Mouse (Mus musculus): Measurements from ENCODE around the gene Tifa. TPM values are rescaled to one million over a fixed set of nuclear protein-coding genes. Genes with fewer than 3 reads are reported as not detected.

The Tifa gene
- polyA plus RNA-seq, 1 experiment from 2014 or later = 27.4 TPM

GRCm38 (mm10) chr3:127864242-127864641, 74.6 kb downstream of the Tifa start:
- no peak overlapping the region for H3K9ac ChIP-seq (ENCODE audit: low read depth, low read length)
- no peak overlapping the region for H3K27ac ChIP-seq (ENCODE audit: low read length)
- peaks cover 4% of the 10 kb centered on the region; the same call in 1 of the 2 replicates for H3K4me1 ChIP-seq (ENCODE audit: control insufficient read depth, insufficient read depth, low read length)
- no peaks in the 10 kb centered on the region for H3K27me3 ChIP-seq (replicated peaks; ENCODE audit: control insufficient read depth, insufficient read depth, low read length)
- H3K4me3 ChIP-seq (ENCODE audit: low read length) = no peak overlapping the region
- no peak overlapping the region for H3K4me2 ChIP-seq (ENCODE audit: low read depth, low read length)
- 21% methylated on average over 2 of the region's 2 CpGs for WGBS
- H3K36me3 ChIP-seq (ENCODE audit: control insufficient read depth, insufficient read depth, low read length) = no peaks in the 10 kb centered on the region
- ATAC-seq = no peak
- no peaks in the 10 kb centered on the region for H3K9me3 ChIP-seq (ENCODE audit: control insufficient read depth, low read length)

- Histone ChIP-seq H3K9ac (ENCODE audit: low read depth, low read length) (no peak overlapping the region), H3K27me3 (replicated peaks; ENCODE audit: control insufficient read depth, insufficient read depth, low read length) (no peaks in the 10 kb centered on the region), H3K27ac (ENCODE audit: low read length) (no peak overlapping the region), H3K36me3 (ENCODE audit: control insufficient read depth, insufficient read depth, low read length) (no peaks in the 10 kb centered on the region), H3K4me3 (ENCODE audit: low read length) (no peak overlapping the region), H3K4me1 (ENCODE audit: control insufficient read depth, insufficient read depth, low read length) (peaks cover 4% of the 10 kb centered on the region; the same call in 1 of the 2 replicates), H3K9me3 (ENCODE audit: control insufficient read depth, low read length) (no peaks in the 10 kb centered on the region), H3K4me2 (ENCODE audit: low read depth, low read length) (no peak overlapping the region)
- 85% methylated on average over 9 of the region's 9 CpGs for WGBS
- ATAC-seq = no peak
These were observed 78.6 kb downstream of the Tifa start for GRCm38 (mm10) chr3:127868046-127868758.

- ATAC-seq = no peak
- H3K4me3 ChIP-seq (ENCODE audit: low read length) = no peak overlapping the region
- no peak overlapping the region for H3K4me2 ChIP-seq (ENCODE audit: low read depth, low read length)
- 59% methylated on average over 5 of the region's 5 CpGs for WGBS
- H3K27me3 ChIP-seq (replicated peaks; ENCODE audit: control insufficient read depth, insufficient read depth, low read length) = no peaks in the 10 kb centered on the region
- H3K4me1 ChIP-seq (ENCODE audit: control insufficient read depth, insufficient read depth, low read length) = peaks cover 4% of the 10 kb centered on the region; the same call in 1 of the 2 replicates
- no peak overlapping the region for H3K27ac ChIP-seq (ENCODE audit: low read length)
- H3K36me3 ChIP-seq (ENCODE audit: control insufficient read depth, insufficient read depth, low read length) = no peaks in the 10 kb centered on the region
- no peak overlapping the region for H3K9ac ChIP-seq (ENCODE audit: low read depth, low read length)
- no peaks in the 10 kb centered on the region for H3K9me3 ChIP-seq (ENCODE audit: control insufficient read depth, low read length)
These were observed 79.3 kb downstream of the Tifa start for GRCm38 (mm10) chr3:127868880-127869279.

GRCm38 (mm10) chr3:127871575-127871974, 82.0 kb downstream of the Tifa start:
- no peak for ATAC-seq
- H3K27ac ChIP-seq (ENCODE audit: low read length) = no peak overlapping the region
- no peaks in the 10 kb centered on the region for H3K4me1 ChIP-seq (ENCODE audit: control insufficient read depth, insufficient read depth, low read length)
- no peak overlapping the region for H3K4me2 ChIP-seq (ENCODE audit: low read depth, low read length)
- H3K4me3 ChIP-seq (ENCODE audit: low read length) = no peak overlapping the region
- no peaks in the 10 kb centered on the region for H3K36me3 ChIP-seq (ENCODE audit: control insufficient read depth, insufficient read depth, low read length)
- H3K9ac ChIP-seq (ENCODE audit: low read depth, low read length) = no peak overlapping the region
- no peaks in the 10 kb centered on the region for H3K27me3 ChIP-seq (replicated peaks; ENCODE audit: control insufficient read depth, insufficient read depth, low read length)
- H3K9me3 ChIP-seq (ENCODE audit: control insufficient read depth, low read length) = no peaks in the 10 kb centered on the region
- WGBS = 75% methylated on average over 9 of the region's 9 CpGs

GRCm38 (mm10) chr3:127874254-127874883, 84.8 kb downstream of the Tifa start:
- no peak overlapping the region for H3K9ac ChIP-seq (ENCODE audit: low read depth, low read length)
- H3K27ac ChIP-seq (ENCODE audit: low read length) = no peak overlapping the region
- ATAC-seq = no peak
- WGBS = 31% methylated on average over 4 of the region's 4 CpGs
- no peaks in the 10 kb centered on the region for H3K9me3 ChIP-seq (ENCODE audit: control insufficient read depth, low read length)
- no peak overlapping the region for H3K4me3 ChIP-seq (ENCODE audit: low read length)
- no peak overlapping the region for H3K4me2 ChIP-seq (ENCODE audit: low read depth, low read length)
- no peaks in the 10 kb centered on the region for H3K36me3 ChIP-seq (ENCODE audit: control insufficient read depth, insufficient read depth, low read length)
- no peaks in the 10 kb centered on the region for H3K4me1 ChIP-seq (ENCODE audit: control insufficient read depth, insufficient read depth, low read length)
- H3K27me3 ChIP-seq (replicated peaks; ENCODE audit: control insufficient read depth, insufficient read depth, low read length) = no peaks in the 10 kb centered on the region

DNA sequence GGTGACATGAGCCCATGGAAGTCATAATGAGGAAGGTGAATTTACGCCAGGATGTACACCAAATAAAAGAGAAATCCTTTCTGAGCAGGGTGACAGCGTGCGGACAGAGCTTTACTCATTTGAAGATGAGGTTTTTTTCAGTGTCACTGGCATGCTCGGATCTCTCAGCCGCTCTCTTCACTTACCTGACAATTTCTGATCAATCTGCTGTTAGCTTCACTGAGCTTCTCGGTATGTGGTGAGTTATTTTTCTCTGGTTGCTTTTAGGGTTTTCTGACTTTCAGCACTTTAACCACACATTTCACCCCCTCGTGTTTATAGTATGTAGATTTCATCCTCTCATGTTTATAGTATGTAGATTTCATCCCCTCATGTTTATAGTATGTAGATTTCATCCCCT, 85.5 kb downstream of the Tifa start:
- WGBS = 72% methylated on average over 7 of the region's 7 CpGs
- ATAC-seq = no peak

DNA sequence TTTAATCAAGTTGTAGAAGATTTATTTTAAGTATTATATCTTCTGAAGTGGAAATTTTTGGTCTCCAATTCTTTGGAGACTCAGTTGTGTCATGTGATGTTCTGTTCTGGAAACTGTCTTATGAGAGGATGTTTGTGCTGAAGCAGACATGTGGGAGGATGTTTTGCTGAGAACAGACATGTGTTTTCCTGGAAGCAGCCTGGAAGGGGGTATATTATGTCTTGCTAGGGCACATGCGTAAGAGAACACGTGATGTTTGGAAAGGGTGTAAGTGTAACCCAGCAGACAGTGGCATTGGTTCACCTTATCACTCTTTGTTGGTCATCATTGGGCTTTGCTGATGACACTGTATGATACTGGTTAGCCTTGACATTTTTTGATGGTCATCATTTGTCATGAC, 85.9 kb downstream of the Tifa start:
- H3K27ac ChIP-seq (ENCODE audit: low read length) = no peak overlapping the region
- WGBS = 75% methylated on average over 2 of the region's 2 CpGs
- H3K9me3 ChIP-seq (ENCODE audit: control insufficient read depth, low read length) = no peaks in the 10 kb centered on the region
- no peaks in the 10 kb centered on the region for H3K27me3 ChIP-seq (replicated peaks; ENCODE audit: control insufficient read depth, insufficient read depth, low read length)
- H3K9ac ChIP-seq (ENCODE audit: low read depth, low read length) = no peak overlapping the region
- ATAC-seq = no peak
- H3K4me3 ChIP-seq (ENCODE audit: low read length) = no peak overlapping the region
- no peaks in the 10 kb centered on the region for H3K4me1 ChIP-seq (ENCODE audit: control insufficient read depth, insufficient read depth, low read length)
- no peaks in the 10 kb centered on the region for H3K36me3 ChIP-seq (ENCODE audit: control insufficient read depth, insufficient read depth, low read length)
- no peak overlapping the region for H3K4me2 ChIP-seq (ENCODE audit: low read depth, low read length)

More for the DNA sequence above, 85.5 kb downstream of the Tifa start:
- Histone ChIP-seq H3K27ac (ENCODE audit: low read length) (no peak overlapping the region), H3K9ac (ENCODE audit: low read depth, low read length) (no peak overlapping the region), H3K36me3 (ENCODE audit: control insufficient read depth, insufficient read depth, low read length) (no peaks in the 10 kb centered on the region), H3K4me3 (ENCODE audit: low read length) (no peak overlapping the region), H3K9me3 (ENCODE audit: control insufficient read depth, low read length) (no peaks in the 10 kb centered on the region), H3K4me2 (ENCODE audit: low read depth, low read length) (no peak overlapping the region), H3K27me3 (replicated peaks; ENCODE audit: control insufficient read depth, insufficient read depth, low read length) (no peaks in the 10 kb centered on the region), H3K4me1 (ENCODE audit: control insufficient read depth, insufficient read depth, low read length) (no peaks in the 10 kb centered on the region)

GRCm38 (mm10) chr3:127879968-127880367, 90.4 kb downstream of the Tifa start:
- no peak overlapping the region for H3K9ac ChIP-seq (ENCODE audit: low read depth, low read length)
- H3K4me2 ChIP-seq (ENCODE audit: low read depth, low read length) = no peak overlapping the region
- WGBS = 87% methylated on average over 3 of the region's 3 CpGs
- no peak overlapping the region for H3K4me3 ChIP-seq (ENCODE audit: low read length)
- no peaks in the 10 kb centered on the region for H3K9me3 ChIP-seq (ENCODE audit: control insufficient read depth, low read length)
- H3K36me3 ChIP-seq (ENCODE audit: control insufficient read depth, insufficient read depth, low read length) = no peaks in the 10 kb centered on the region
- H3K4me1 ChIP-seq (ENCODE audit: control insufficient read depth, insufficient read depth, low read length) = peaks cover 5% of the 10 kb centered on the region
- H3K27me3 ChIP-seq (replicated peaks; ENCODE audit: control insufficient read depth, insufficient read depth, low read length) = no peaks in the 10 kb centered on the region
- H3K27ac ChIP-seq (ENCODE audit: low read length) = no peak overlapping the region
- no peak for ATAC-seq

- no peaks in the 10 kb centered on the region for H3K36me3 ChIP-seq (ENCODE audit: control insufficient read depth, insufficient read depth, low read length)
- no peaks in the 10 kb centered on the region for H3K9me3 ChIP-seq (ENCODE audit: control insufficient read depth, low read length)
- 66% methylated on average over 2 of the region's 2 CpGs for WGBS
- ATAC-seq = no peak
- no peak overlapping the region for H3K27ac ChIP-seq (ENCODE audit: low read length)
- H3K27me3 ChIP-seq (replicated peaks; ENCODE audit: control insufficient read depth, insufficient read depth, low read length) = no peaks in the 10 kb centered on the region
- peaks cover 5% of the 10 kb centered on the region for H3K4me1 ChIP-seq (ENCODE audit: control insufficient read depth, insufficient read depth, low read length)
- no peak overlapping the region for H3K4me2 ChIP-seq (ENCODE audit: low read depth, low read length)
- no peak overlapping the region for H3K4me3 ChIP-seq (ENCODE audit: low read length)
- H3K9ac ChIP-seq (ENCODE audit: low read depth, low read length) = no peak overlapping the region
These were observed 92.1 kb downstream of the Tifa start for GRCm38 (mm10) chr3:127881684-127882083.

Measured in intestine, embryonic 16.5 days (tissue).